Mouse (Mus musculus) gastrocnemius, adult 2 months (tissue): Measurements from ENCODE around the gene Arrdc2. TPM values are rescaled to one million over a fixed set of nuclear protein-coding genes. Genes with fewer than 3 reads are reported as not detected.
A peak's percentile ranks its signal among the peaks of the same experiment; 100 is the strongest.

Experiments
- DNase-seq: peaks from one replicate; pipeline ENCODE4 v3.0.0; 2022
- H3K27ac ChIP-seq: fragments of 200-600 bp; 2 replicates; pipeline ENCODE4 v1.8.1; 2022; ENCODE audit warnings: mild to moderate bottlenecking
- H3K4me3 ChIP-seq: fragments of 200-600 bp; 2 replicates; pipeline ENCODE4 v1.8.1; 2022; ENCODE audit warnings: mild to moderate bottlenecking, moderate library complexity
- CTCF ChIP-seq: fragments of 200-600 bp; IDR thresholded peaks from 2 replicates; pipeline ENCODE4 v1.8.1; 2022; ENCODE audit warnings: antibody characterized with exemption, mild to moderate bottlenecking, moderate library complexity
- intact Hi-C: fragments of 180-260 bp; cut with DNase I; formaldehyde crosslinking; loops from one replicate; pipeline ENCODE4 v1.15.1; 2025
- total RNA-seq, 2 experiments: library from RNA; stranded (reverse); gene quantifications; 2 replicates each; pipeline ENCODE4 v1.2.3; 2021

The Arrdc2 gene
- total RNA-seq, 2 experiments from 2014 or later = 66.5 to 182 TPM

- intact Hi-C loops = loop anchor here (10.0 kb wide), 1 partner anchor 46 kb away; no protein-coding TSS in a partner anchor
- no peak overlapping the region for H3K27ac ChIP-seq
- no peak for TF ChIP-seq CTCF
Measured at GRCm38 (mm10) chr8:70808955-70809701, 30.4 kb downstream of the Arrdc2 start.

GRCm38 (mm10) chr8:70808239-70808638 is 31.3 kb downstream of the Arrdc2 start, which contains the start of gene Il12rb1:
Gene Il12rb1, plus strand, starts transcription at chr8:70808449.
- no peak within 1 kb of the TSS for H3K4me3 ChIP-seq
- no peak for TF ChIP-seq CTCF
- DNase-seq = no peak
- no peak within 1 kb of the TSS for H3K27ac ChIP-seq
- intact Hi-C loops = loop anchor here (10.0 kb wide), 1 partner anchor 47 kb away; no protein-coding TSS in a partner anchor

More at GRCm38 (mm10) chr8:70808955-70809701, 30.4 kb downstream of the Arrdc2 start:
- DNase-seq = no peak
- no peak overlapping the region for H3K4me3 ChIP-seq

GRCm38 (mm10) chr8:70807304-70807703 is 32.2 kb downstream of the Arrdc2 start:
- Histone ChIP-seq H3K4me3 (no peak overlapping the region), H3K27ac (peak overlapping the region; percentile 25; the same call in 1 of the 2 replicates)
- no peak for DNase-seq
- intact Hi-C loops = loop anchor here (10.0 kb wide), 1 partner anchor 47 kb away; no protein-coding TSS in a partner anchor
- no peak for TF ChIP-seq CTCF

GRCm38 (mm10) chr8:70806541-70806940 is 33.0 kb downstream of the Arrdc2 start:
- TF ChIP-seq CTCF = no peak
- Histone ChIP-seq H3K27ac (peak overlapping the region; percentile 25; the same call in 1 of the 2 replicates), H3K4me3 (no peak overlapping the region)
- intact Hi-C loops = loop anchor here (10.0 kb wide), 1 partner anchor 48 kb away; no protein-coding TSS in a partner anchor
- no peak for DNase-seq

- intact Hi-C loops = loop anchor here (10.0 kb wide), 1 partner anchor 50 kb away; no protein-coding TSS in a partner anchor
- Histone ChIP-seq H3K4me3 (peak within 1 kb of the TSS; percentile 77), H3K27ac (peak within 1 kb of the TSS; percentile 68)
- TF ChIP-seq CTCF = no peak
- DNase-seq = peak; percentile 95
Measured at GRCm38 (mm10) chr8:70804481-70805206, 34.9 kb downstream of the Arrdc2 start, which contains the start of gene Mast3. Gene Mast3, minus strand, starts transcription at chr8:70805054.

- Histone ChIP-seq H3K4me3 (peak overlapping the region; percentile 77), H3K27ac (peak overlapping the region; percentile 53)
- DNase-seq = peak; percentile 72
- TF ChIP-seq CTCF = no peak
- intact Hi-C loops = loop anchor here (10.0 kb wide), 1 partner anchor 51 kb away; no protein-coding TSS in a partner anchor
Measured at GRCm38 (mm10) chr8:70803761-70804480, 35.6 kb downstream of the Arrdc2 start.

GRCm38 (mm10) chr8:70802786-70803510 is 36.6 kb downstream of the Arrdc2 start:
- intact Hi-C loops = loop anchor here (10.0 kb wide), 1 partner anchor 52 kb away; no protein-coding TSS in a partner anchor
- no peak for DNase-seq

GRCm38 (mm10) chr8:70801830-70802229 is 37.7 kb downstream of the Arrdc2 start:
- no peak for DNase-seq
- TF ChIP-seq CTCF = no peak
- Histone ChIP-seq H3K27ac (no peak overlapping the region), H3K4me3 (no peak overlapping the region)
- intact Hi-C loops = loop anchor here (10.0 kb wide), 1 partner anchor 53 kb away; no protein-coding TSS in a partner anchor

More at GRCm38 (mm10) chr8:70802786-70803510, 36.6 kb downstream of the Arrdc2 start:
- Histone ChIP-seq H3K4me3 (no peak overlapping the region), H3K27ac (no peak overlapping the region)
- TF ChIP-seq CTCF = no peak

- TF ChIP-seq CTCF = no peak
- Histone ChIP-seq H3K4me3 (no peak overlapping the region), H3K27ac (no peak overlapping the region)
- intact Hi-C loops = loop anchor here (10.0 kb wide), 1 partner anchor 54 kb away; no protein-coding TSS in a partner anchor
- no peak for DNase-seq
Measured at GRCm38 (mm10) chr8:70801156-70801555, 38.4 kb downstream of the Arrdc2 start.

GRCm38 (mm10) chr8:70800648-70801047 is 38.9 kb downstream of the Arrdc2 start:
- TF ChIP-seq CTCF = no peak
- Histone ChIP-seq H3K4me3 (no peak overlapping the region), H3K27ac (no peak overlapping the region)
- intact Hi-C loops = loop anchor here (10.0 kb wide), 1 partner anchor 54 kb away; no protein-coding TSS in a partner anchor
- no peak for DNase-seq

- intact Hi-C loops = no loop called here
- peak overlapping the region; percentile 82 for H3K4me3 ChIP-seq
- TF ChIP-seq CTCF = no peak
- peak overlapping the region; percentile 84 for H3K27ac ChIP-seq
- peak; percentile 69 for DNase-seq
Measured at GRCm38 (mm10) chr8:70798281-70798680, 41.2 kb downstream of the Arrdc2 start.
